Mouse (Mus musculus): ENCODE results near the gene Gm3488. TPM values are rescaled to one million over a fixed set of nuclear protein-coding genes. Genes with fewer than 3 reads are reported as not detected.

Gm3488 gene
- not detected for total RNA-seq (2023)

GRCm38 (mm10) chr14:5501374-5501773 lies at the start of gene Gm3488:
Gm3488 (plus strand) TSS chr14:5501674.

GRCm38 (mm10) chr14:5455367-5455766 lies 46.1 kb upstream of the Gm3488 start, which contains the start of gene Gm3194:
Gm3194 (minus strand) TSS chr14:5455467.

GRCm38 (mm10) chr14:5477730-5478129 lies 23.7 kb upstream of the Gm3488 start, which contains the start of gene Gm8246:
Gm8246 (minus strand) TSS chr14:5477830.

GRCm38 (mm10) chr14:5483907-5484306 lies 17.6 kb upstream of the Gm3488 start, which contains the start of gene Gm3187:
Gm3187 (plus strand) TSS chr14:5484207.

GRCm38 (mm10) chr14:5538196-5538595 lies 36.7 kb downstream of the Gm3488 start, which contains the start of gene Gm3532:
Gm3532 (plus strand) TSS chr14:5538496.

Other genes starting within 250 kb of the Gm3488 start
- gene Gm3526, start 241.1 kb upstream of the Gm3488 start, total RNA-seq (2023), result not detected
- gene Gm3542, start 166.7 kb upstream of the Gm3488 start, total RNA-seq (2023), result not detected
- gene Gm3500, start 112.6 kb upstream of the Gm3488 start, total RNA-seq (2023), result not detected
- gene Gm3194, start 46.2 kb upstream of the Gm3488 start, total RNA-seq (2023), result not detected
- not detected for gene Gm8246, start 23.8 kb upstream of the Gm3488 start, total RNA-seq (2023)
- not detected for gene Gm3187, start 17.5 kb upstream of the Gm3488 start, total RNA-seq (2023)
- not detected for gene Gm3532, start 36.8 kb downstream of the Gm3488 start, total RNA-seq (2023)
- not detected for gene Gm8265, start 131.4 kb downstream of the Gm3488 start, total RNA-seq (2023)
- not detected for gene Gm9603, start 185.8 kb downstream of the Gm3488 start, total RNA-seq (2023)
- not detected for gene Gm3373, start 239.9 kb downstream of the Gm3488 start, total RNA-seq (2023)

Measured in CD4-positive naive resting alpha-beta T cell, adult 76 days (primary cell).